Mouse (Mus musculus) myocyte (in vitro differentiated cells): ENCODE measurements around the gene Tmem200a. TPM values are rescaled to one million over a fixed set of nuclear protein-coding genes. Genes with fewer than 3 reads are reported as not detected.

Source experiments
- H3K27me3 ChIP-seq: one replicate; pipeline ENCODE4 v1.6.1; 2011; ENCODE audit not compliant: control insufficient read depth, insufficient read depth, insufficient read length
- H3K36me3 ChIP-seq: one replicate; pipeline ENCODE4 v1.6.1; 2011; ENCODE audit not compliant: control insufficient read depth, insufficient read depth
- H3K4me2 ChIP-seq: one replicate; pipeline ENCODE4 v1.6.1; 2011; ENCODE audit warnings: low read depth, control low read depth
- H3K4me3 ChIP-seq: one replicate; pipeline ENCODE4 v1.5.1; 2011; ENCODE audit warnings: mild to moderate bottlenecking, control low read depth, moderate library complexity
- H3K79me2 ChIP-seq: one replicate; pipeline ENCODE4 v1.6.1; 2011; ENCODE audit not compliant: control insufficient read depth, insufficient read depth
- H3ac ChIP-seq: one replicate; pipeline ENCODE4 v1.6.1; 2011; ENCODE audit not compliant: control insufficient read depth, insufficient read length
- CEBPB ChIP-seq: IDR thresholded peaks from 2 replicates; pipeline ENCODE4 v1.6.1; 2011; ENCODE audit warnings: mild to moderate bottlenecking, moderate library complexity; ENCODE audit not compliant: poor library complexity, insufficient read depth, severe bottlenecking
- E2F4 ChIP-seq: IDR thresholded peaks from one replicate; pipeline ENCODE4 v1.6.1; 2011; ENCODE audit warnings: mild to moderate bottlenecking, control low read depth, moderate library complexity; ENCODE audit not compliant: insufficient read depth
- MAX ChIP-seq: IDR thresholded peaks from one replicate; pipeline ENCODE4 v1.6.1; 2011; ENCODE audit warnings: low read depth, mild to moderate bottlenecking, control low read depth
- MYOD1 ChIP-seq, 3 experiments: IDR thresholded peaks; one replicate each; pipeline ENCODE4 v1.6.1; 2011; ENCODE audit warnings: control low read depth in 2 of 3, low read depth in 2 of 3, mild to moderate bottlenecking in 2 of 3, moderate library complexity in 1 of 3; ENCODE audit not compliant: insufficient read length in 2 of 3, control insufficient read depth in 1 of 3
- MYOG ChIP-seq, 3 experiments: IDR thresholded peaks; one replicate each; pipeline ENCODE4 v1.6.1; 2011; ENCODE audit warnings: control low read depth in 2 of 3, low read depth in 2 of 3, mild to moderate bottlenecking in 2 of 3; ENCODE audit not compliant: insufficient read length in 2 of 3, control insufficient read depth in 1 of 3, insufficient read depth in 1 of 3
- POLR2A ChIP-seq: IDR thresholded peaks from one replicate; pipeline ENCODE4 v1.6.1; 2011; ENCODE audit warnings: low read depth, mild to moderate bottlenecking, control low read depth, moderate library complexity; ENCODE audit not compliant: insufficient read length
- POLR2AphosphoS2 ChIP-seq: IDR thresholded peaks from one replicate; pipeline ENCODE4 v1.6.1; 2011; ENCODE audit warnings: low read depth, control low read depth; ENCODE audit not compliant: insufficient read length
- REST ChIP-seq: IDR thresholded peaks from one replicate; pipeline ENCODE4 v1.6.1; 2011; ENCODE audit warnings: mild to moderate bottlenecking, control low read depth, moderate library complexity; ENCODE audit not compliant: insufficient read depth, insufficient read length
- SRF ChIP-seq: IDR thresholded peaks from one replicate; pipeline ENCODE4 v1.6.1; 2011; ENCODE audit warnings: low read depth; ENCODE audit not compliant: control insufficient read depth, insufficient read length
- TCF12 ChIP-seq: IDR thresholded peaks from one replicate; pipeline ENCODE4 v1.6.1; 2011; ENCODE audit warnings: mild to moderate bottlenecking, control low read depth; ENCODE audit not compliant: poor library complexity, insufficient read depth, severe bottlenecking
- TCF3 ChIP-seq: IDR thresholded peaks from one replicate; pipeline ENCODE4 v1.6.1; 2011; ENCODE audit warnings: low read depth, control low read depth; ENCODE audit not compliant: insufficient read length
- USF1 ChIP-seq: IDR thresholded peaks from one replicate; pipeline ENCODE4 v1.6.1; 2011; ENCODE audit warnings: low read depth, mild to moderate bottlenecking, control low read depth, moderate library complexity
- polyA plus RNA-seq: library from polyadenylated mRNA; unstranded; fragments of >200 nt; fragmentation: generic; extraction: Trizol; gene quantifications from one replicate; pipeline ENCODE4 v1.2.1, GENCODE M21; 2012; ENCODE audit warnings: missing spikeins

Tmem200a gene
- polyA plus RNA-seq, 1 experiment, result 1.4 TPM

- Histone ChIP-seq H3K4me3 (no peak overlapping the region), H3K4me2 (no peak overlapping the region)
- TF ChIP-seq SRF, result no peak
- no peak for TF ChIP-seq MYOD1 (IDR thresholded peaks at IDR 0.05; ENCODE audit: control insufficient read depth in 1 of 3, insufficient read length in 2 of 3, low read depth in 2 of 3)
- no peak for TF ChIP-seq REST
- no peak for TF ChIP-seq POLR2AphosphoS2
- no peak for TF ChIP-seq TCF3
- no peak for TF ChIP-seq E2F4
- no peak for TF ChIP-seq USF1
- TF ChIP-seq TCF12, result no peak
- TF ChIP-seq MAX, result no peak
- TF ChIP-seq POLR2A, result no peak
- TF ChIP-seq CEBPB, result no peak
- TF ChIP-seq MYOG (IDR thresholded peaks at IDR 0.05; ENCODE audit: control insufficient read depth in 1 of 3, insufficient read depth in 1 of 3, insufficient read length in 2 of 3, low read depth in 2 of 3), result no peak
Observed at GRCm38 (mm10) chr10:25931796-25932195, 147.1 kb downstream of the Tmem200a start.

GRCm38 (mm10) chr10:25929401-25930150 is 149.3 kb downstream of the Tmem200a start:
- peak; percentile 11 for TF ChIP-seq TCF12
- TF ChIP-seq MYOD1 (IDR thresholded peaks at IDR 0.05; ENCODE audit: control insufficient read depth in 1 of 3, insufficient read length in 2 of 3, low read depth in 2 of 3), result peak; percentile 35 to 74 (median 74)
- TF ChIP-seq TCF3, result no peak
- no peak for TF ChIP-seq USF1
- no peak for TF ChIP-seq POLR2A
- peak; percentile 63 to 92 (median 63) for TF ChIP-seq MYOG (IDR thresholded peaks at IDR 0.05; ENCODE audit: control insufficient read depth in 1 of 3, insufficient read depth in 1 of 3, insufficient read length in 2 of 3, low read depth in 2 of 3)
- H3K4me3 ChIP-seq, result no peak overlapping the region
- H3K79me2 ChIP-seq, result no peaks in the 10 kb centered on the region
- no peaks in the 10 kb centered on the region for H3K36me3 ChIP-seq
- H3ac ChIP-seq, result no peak overlapping the region
- no peaks in the 10 kb centered on the region for H3K27me3 ChIP-seq
- peak overlapping the region; percentile 60 for H3K4me2 ChIP-seq

More at GRCm38 (mm10) chr10:25931796-25932195, 147.1 kb downstream of the Tmem200a start:
- Histone ChIP-seq H3K27me3 (no peaks in the 10 kb centered on the region), H3ac (no peak overlapping the region), H3K36me3 (no peaks in the 10 kb centered on the region), H3K79me2 (no peaks in the 10 kb centered on the region)

GRCm38 (mm10) chr10:25928861-25929368 is 149.9 kb downstream of the Tmem200a start:
- no peaks in the 10 kb centered on the region for H3K27me3 ChIP-seq
- H3K4me2 ChIP-seq, result peak overlapping the region; percentile 20
- H3K79me2 ChIP-seq, result no peaks in the 10 kb centered on the region
- no peak overlapping the region for H3ac ChIP-seq
- no peaks in the 10 kb centered on the region for H3K36me3 ChIP-seq
- H3K4me3 ChIP-seq, result no peak overlapping the region
- TF ChIP-seq POLR2A (no peak), E2F4 (no peak), MYOD1 (IDR thresholded peaks at IDR 0.05; ENCODE audit: control insufficient read depth in 1 of 3, insufficient read length in 2 of 3, low read depth in 2 of 3) (no peak), POLR2AphosphoS2 (no peak), MAX (no peak), USF1 (no peak), TCF12 (no peak), TCF3 (no peak), MYOG (IDR thresholded peaks at IDR 0.05; ENCODE audit: control insufficient read depth in 1 of 3, insufficient read depth in 1 of 3, insufficient read length in 2 of 3, low read depth in 2 of 3) (no peak), SRF (no peak), REST (no peak), CEBPB (no peak)

GRCm38 (mm10) chr10:25928448-25928786 is 150.4 kb downstream of the Tmem200a start:
- Histone ChIP-seq H3K36me3 (no peaks in the 10 kb centered on the region), H3K4me3 (no peak overlapping the region), H3K79me2 (no peaks in the 10 kb centered on the region), H3K4me2 (peak overlapping the region; percentile 20), H3K27me3 (no peaks in the 10 kb centered on the region), H3ac (no peak overlapping the region)
- TF ChIP-seq TCF12 (no peak), E2F4 (no peak), SRF (no peak), REST (no peak), MAX (no peak), TCF3 (no peak), POLR2AphosphoS2 (no peak), POLR2A (no peak)
